Mouse (Mus musculus) limb, embryonic 11.5 days (tissue): ENCODE data around the gene Thumpd3. TPM values are rescaled to one million over a fixed set of nuclear protein-coding genes. Genes with fewer than 3 reads are reported as not detected.

Experiments
- ATAC-seq: fragments of 200-750 bp; cut with Nextera tagmentation; 2 replicates; pipeline ENCODE4 v1.8.0; 2017; ENCODE audit warnings: low read depth; ENCODE audit not compliant: insufficient number of reproducible peaks, low FRiP score, low TSS enrichment
- DNase-seq: peaks from one replicate; pipeline ENCODE4 v3.0.0-alpha.2; 2015; ENCODE audit warnings: low spot score
- H3K27ac ChIP-seq: fragments of 300-500 bp; sonication (generic); replicated peaks from 2 replicates; pipeline ENCODE4 v1.5.1; 2014; ENCODE audit warnings: low read depth, mild to moderate bottlenecking, low read length
- H3K27me3 ChIP-seq: fragments of 300-500 bp; sonication (generic); 2 replicates; pipeline ENCODE4 v1.6.1; 2014; ENCODE audit warnings: mild to moderate bottlenecking, low read length, mixed read lengths; ENCODE audit not compliant: control insufficient read depth, insufficient read depth
- H3K36me3 ChIP-seq: fragments of 300-500 bp; sonication (generic); 2 replicates; pipeline ENCODE4 v1.6.1; 2014; ENCODE audit warnings: mild to moderate bottlenecking, low read length, moderate library complexity, mixed read lengths; ENCODE audit not compliant: control insufficient read depth, insufficient read depth
- H3K4me1 ChIP-seq: fragments of 300-500 bp; sonication (generic); 2 replicates; pipeline ENCODE4 v1.6.1; 2014; ENCODE audit warnings: low read length, mixed read lengths; ENCODE audit not compliant: control insufficient read depth, insufficient read depth
- H3K4me2 ChIP-seq: fragments of 300-500 bp; sonication (generic); 2 replicates; pipeline ENCODE4 v1.6.1; 2014; ENCODE audit warnings: low read depth, mild to moderate bottlenecking, moderate library complexity; ENCODE audit not compliant: severe bottlenecking
- H3K4me3 ChIP-seq: fragments of 300-500 bp; sonication (generic); 2 replicates; pipeline ENCODE4 v1.5.1; 2014; ENCODE audit warnings: low read depth, low read length
- H3K9ac ChIP-seq: fragments of 300-500 bp; sonication (generic); 2 replicates; pipeline ENCODE4 v1.6.1; 2014; ENCODE audit warnings: mild to moderate bottlenecking, low read length
- H3K9me3 ChIP-seq: fragments of 300-500 bp; sonication (generic); 2 replicates; pipeline ENCODE4 v1.6.1; 2016; ENCODE audit warnings: low read length; ENCODE audit not compliant: control insufficient read depth
- WGBS: fragments of 180-500 bp; shearing (Covaris S2); extraction: QIAGEN DNeasy Blood & Tissue Kit; methylation state at CpG from one replicate; pipeline ENCODE4 v1.1.7; 2014; 5-methylcytosine and 5-hydroxymethylcytosine counted together
- polyA plus RNA-seq: library from polyadenylated mRNA; unstranded; fragments of >200 nt; fragmentation: Nextera tagmentation; extraction: Ambion mirVana; gene quantifications from 2 replicates; pipeline ENCODE4 v1.2.1, GENCODE M21; 2014

Gene Thumpd3
- polyA plus RNA-seq, 1 experiment from 2014 or later, result 42.4 TPM

DNA sequence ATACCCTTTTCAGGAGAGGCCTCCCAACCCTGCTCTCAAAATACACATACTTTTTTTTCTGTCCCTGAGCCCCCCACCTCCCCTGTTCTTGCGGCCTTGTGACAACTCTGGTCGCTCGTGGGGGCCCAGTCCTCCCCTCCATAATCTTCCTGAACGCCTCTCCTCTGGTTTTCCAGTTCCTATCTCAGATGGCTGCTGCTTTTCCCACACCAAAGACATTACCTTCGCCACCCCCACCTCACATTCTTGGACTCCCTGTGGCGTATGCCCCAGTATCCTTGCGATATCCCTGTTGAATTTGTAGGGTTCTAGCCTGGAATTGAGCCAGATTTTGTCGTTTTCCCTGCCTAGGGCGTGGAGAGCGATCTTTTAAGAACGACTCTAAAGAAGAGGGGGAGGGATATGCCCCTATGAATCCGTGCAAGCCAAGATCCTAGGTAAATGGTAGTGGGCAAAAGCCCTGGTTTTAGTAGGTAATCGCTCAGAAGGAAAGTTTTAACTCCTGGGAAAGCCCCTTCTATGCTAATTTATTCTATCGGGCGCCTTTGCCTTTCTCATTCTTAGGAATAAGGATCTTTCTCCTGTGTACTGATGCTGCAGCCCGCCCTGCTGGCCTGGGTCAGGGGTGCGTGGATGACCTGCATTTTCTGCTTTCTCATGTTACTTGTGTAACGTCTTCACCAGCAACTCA lies 32.2 kb downstream of the Thumpd3 start:
- peak overlapping the region; percentile 71 for H3K4me2 ChIP-seq
- DNase-seq, result peak; percentile 58
- H3K9ac ChIP-seq, result peak overlapping the region; percentile 99
- ATAC-seq, result no peak
- peaks cover 4% of the 10 kb centered on the region; the same call in 1 of the 2 replicates for H3K4me1 ChIP-seq
- H3K27ac ChIP-seq, result peak overlapping the region; percentile 100
- no peaks in the 10 kb centered on the region for H3K27me3 ChIP-seq
- no peaks in the 10 kb centered on the region for H3K36me3 ChIP-seq
- H3K9me3 ChIP-seq, result no peaks in the 10 kb centered on the region
- peak overlapping the region; percentile 93 for H3K4me3 ChIP-seq
- under 1% methylated on average over 18 of the region's 18 CpGs for WGBS

DNA sequence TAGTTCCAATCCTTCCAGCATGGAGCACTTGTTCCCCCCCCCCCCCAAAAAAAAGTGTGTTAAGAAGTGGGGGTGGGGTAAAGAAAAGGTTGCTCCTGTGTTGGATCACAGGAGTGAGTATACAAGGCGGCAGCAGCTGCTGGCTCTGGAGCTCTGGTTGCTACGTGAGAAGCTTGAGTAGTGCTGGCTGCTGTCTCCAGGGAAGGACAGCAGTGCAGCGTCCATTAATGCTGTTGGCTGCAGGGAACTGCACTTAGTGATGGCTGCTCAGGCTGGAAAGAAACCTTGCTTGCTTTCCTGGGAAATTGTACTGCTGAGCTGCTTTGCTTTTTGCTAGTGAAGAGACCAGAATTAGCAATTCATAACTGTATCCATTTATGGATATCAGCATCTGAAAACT lies 33.5 kb downstream of the Thumpd3 start:
- DNase-seq, result peak; percentile 37
- peak overlapping the region; percentile 93 for H3K4me3 ChIP-seq
- no peak for ATAC-seq
- H3K4me1 ChIP-seq, result peaks cover 3% of the 10 kb centered on the region; the same call in 1 of the 2 replicates
- H3K4me2 ChIP-seq, result peak overlapping the region; percentile 71
- H3K36me3 ChIP-seq, result no peaks in the 10 kb centered on the region
- no peaks in the 10 kb centered on the region for H3K9me3 ChIP-seq
- 0% methylated on average over 3 of the region's 3 CpGs for whole genome bisulfite sequencing
- no peak overlapping the region for H3K27ac ChIP-seq
- no peaks in the 10 kb centered on the region for H3K27me3 ChIP-seq
- 0 out of 2 replicates have a peak overlapping the region, but pooled peaks have one; percentile 32 for H3K9ac ChIP-seq

DNA sequence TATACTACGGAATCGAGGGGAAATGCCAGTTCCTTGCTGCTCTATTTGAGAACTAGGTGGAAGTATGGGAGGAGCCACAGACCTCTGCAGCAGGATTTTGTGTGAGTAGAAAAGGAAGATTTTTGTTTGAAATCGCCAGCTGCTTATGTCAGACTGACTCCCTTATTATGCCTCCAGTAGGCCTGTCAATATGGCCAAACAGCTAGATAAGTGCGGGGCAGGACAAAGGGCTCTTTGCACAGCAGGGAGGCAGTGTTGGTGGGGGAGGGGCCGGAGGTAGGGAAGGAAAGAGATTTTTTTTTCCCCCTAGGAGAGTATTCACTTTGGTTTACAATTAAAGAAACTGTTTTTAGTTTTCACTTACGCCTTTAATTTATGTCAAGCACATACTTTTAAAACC lies 36.2 kb downstream of the Thumpd3 start:
- Histone ChIP-seq H3K4me2 (no peak overlapping the region), H3K4me3 (no peak overlapping the region), H3K27ac (no peak overlapping the region), H3K27me3 (no peaks in the 10 kb centered on the region), H3K4me1 (no peaks in the 10 kb centered on the region), H3K9ac (no peak overlapping the region), H3K9me3 (no peaks in the 10 kb centered on the region), H3K36me3 (no peaks in the 10 kb centered on the region)
- 28% methylated on average over 6 of the region's 6 CpGs for WGBS
- ATAC-seq, result no peak
- no peak for DNase-seq

DNA sequence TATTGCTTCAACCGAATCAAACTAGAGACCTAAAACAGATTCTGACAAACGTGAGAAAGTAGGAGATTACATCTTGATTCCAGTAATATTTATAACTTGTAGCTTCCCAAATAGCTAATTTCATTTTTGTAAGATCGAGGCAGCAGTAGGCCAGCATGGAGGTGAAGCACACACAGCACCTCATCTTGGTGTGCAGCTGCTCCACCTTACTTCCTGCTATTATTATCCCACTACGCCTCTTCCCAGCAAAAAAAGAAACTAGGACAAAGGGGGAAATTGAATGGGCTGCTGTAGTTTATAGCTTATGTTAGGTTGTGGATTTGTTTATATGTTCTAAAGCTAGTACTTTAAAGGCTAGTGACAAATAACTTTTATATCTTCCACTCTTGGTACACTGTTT lies 38.6 kb downstream of the Thumpd3 start:
- H3K9ac ChIP-seq, result no peak overlapping the region
- WGBS, result 80% methylated on average over 4 of the region's 4 CpGs
- no peaks in the 10 kb centered on the region for H3K27me3 ChIP-seq
- no peaks in the 10 kb centered on the region for H3K9me3 ChIP-seq
- H3K4me1 ChIP-seq, result no peaks in the 10 kb centered on the region
- no peak overlapping the region for H3K27ac ChIP-seq
- ATAC-seq (no peak), DNase-seq (no peak)
- H3K36me3 ChIP-seq, result no peaks in the 10 kb centered on the region
- H3K4me3 ChIP-seq, result no peak overlapping the region
- H3K4me2 ChIP-seq, result no peak overlapping the region

DNA sequence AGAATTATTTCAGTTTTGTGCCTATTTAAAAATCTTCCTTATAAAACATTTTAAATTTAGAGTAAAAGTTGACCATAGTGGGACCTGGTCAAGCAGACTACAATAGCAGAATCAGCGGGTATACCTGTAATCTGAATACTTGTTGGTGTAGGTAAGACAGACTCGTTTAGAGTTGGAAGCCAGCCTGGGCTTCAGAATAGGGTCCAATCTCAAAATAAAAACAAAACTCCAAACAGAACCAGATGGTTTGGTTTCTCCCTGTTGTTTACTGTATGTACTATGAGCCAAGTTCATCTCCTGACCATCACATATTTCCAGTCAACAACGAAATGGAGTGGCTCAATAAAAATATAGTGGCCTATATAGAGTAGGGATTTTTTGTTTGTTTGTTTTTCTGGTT lies 47.2 kb downstream of the Thumpd3 start:
- 92% methylated on average over 3 of the region's 3 CpGs for WGBS
- H3K27me3 ChIP-seq, result no peaks in the 10 kb centered on the region
- no peaks in the 10 kb centered on the region for H3K4me1 ChIP-seq
- H3K4me3 ChIP-seq, result no peak overlapping the region
- no peak overlapping the region for H3K9ac ChIP-seq
- no peak for DNase-seq
- H3K4me2 ChIP-seq, result no peak overlapping the region
- H3K27ac ChIP-seq, result no peak overlapping the region
- H3K9me3 ChIP-seq, result no peaks in the 10 kb centered on the region
- no peak for ATAC-seq
- no peaks in the 10 kb centered on the region for H3K36me3 ChIP-seq

DNA sequence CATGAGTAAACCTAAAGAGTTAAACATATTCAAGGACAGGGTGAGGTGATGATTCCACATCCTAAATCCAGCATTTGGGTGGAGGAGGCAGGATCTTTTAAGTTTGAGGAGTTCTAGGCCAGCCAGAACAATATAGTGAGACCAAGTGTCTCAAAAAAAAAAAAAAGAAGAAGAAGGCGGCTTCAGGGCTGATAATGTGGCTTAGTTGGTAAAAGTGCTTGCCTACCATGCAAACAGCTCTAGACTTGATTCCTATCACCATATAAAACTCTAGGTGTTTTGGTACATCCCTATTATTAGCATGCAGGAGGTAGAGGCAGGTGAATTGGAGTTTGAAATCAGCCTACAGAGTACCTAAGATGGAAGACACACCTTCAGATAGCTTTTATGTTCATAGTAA lies 49.5 kb downstream of the Thumpd3 start:
- Histone ChIP-seq H3K4me1 (no peaks in the 10 kb centered on the region), H3K27me3 (no peaks in the 10 kb centered on the region), H3K9me3 (no peaks in the 10 kb centered on the region), H3K9ac (no peak overlapping the region), H3K4me2 (no peak overlapping the region), H3K36me3 (no peaks in the 10 kb centered on the region), H3K4me3 (no peak overlapping the region), H3K27ac (no peak overlapping the region)
- DNase-seq, result no peak
- ATAC-seq, result no peak
- 90% methylated on average over 1 of the region's 1 CpGs for WGBS

DNA sequence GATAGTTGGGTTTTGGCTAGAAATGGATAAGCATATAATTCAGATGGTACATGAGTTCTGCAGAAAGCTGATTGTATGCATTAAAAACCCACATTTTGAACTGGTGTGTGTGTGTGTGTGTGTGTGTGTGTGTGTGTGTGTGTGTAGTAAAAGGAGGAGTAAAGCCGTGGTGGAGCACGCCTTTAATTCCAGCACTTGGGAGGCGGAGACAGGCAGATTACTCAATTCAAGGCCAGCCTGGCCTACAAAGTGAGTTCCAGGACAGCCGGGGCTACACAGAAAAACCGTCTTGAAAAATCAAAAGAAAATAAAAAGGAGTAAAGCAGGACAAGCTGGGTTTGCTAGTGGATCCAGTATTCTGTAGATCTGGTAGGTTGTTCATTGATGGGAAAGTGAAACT lies 51.6 kb downstream of the Thumpd3 start:
- H3K4me3 ChIP-seq, result no peak overlapping the region
- H3K9me3 ChIP-seq, result no peaks in the 10 kb centered on the region
- no peak overlapping the region for H3K4me2 ChIP-seq
- no peaks in the 10 kb centered on the region for H3K4me1 ChIP-seq
- no peaks in the 10 kb centered on the region for H3K27me3 ChIP-seq
- ATAC-seq (no peak), DNase-seq (no peak)
- 92% methylated on average over 5 of the region's 5 CpGs for WGBS
- no peak overlapping the region for H3K9ac ChIP-seq
- H3K27ac ChIP-seq, result no peak overlapping the region
- H3K36me3 ChIP-seq, result no peaks in the 10 kb centered on the region

DNA sequence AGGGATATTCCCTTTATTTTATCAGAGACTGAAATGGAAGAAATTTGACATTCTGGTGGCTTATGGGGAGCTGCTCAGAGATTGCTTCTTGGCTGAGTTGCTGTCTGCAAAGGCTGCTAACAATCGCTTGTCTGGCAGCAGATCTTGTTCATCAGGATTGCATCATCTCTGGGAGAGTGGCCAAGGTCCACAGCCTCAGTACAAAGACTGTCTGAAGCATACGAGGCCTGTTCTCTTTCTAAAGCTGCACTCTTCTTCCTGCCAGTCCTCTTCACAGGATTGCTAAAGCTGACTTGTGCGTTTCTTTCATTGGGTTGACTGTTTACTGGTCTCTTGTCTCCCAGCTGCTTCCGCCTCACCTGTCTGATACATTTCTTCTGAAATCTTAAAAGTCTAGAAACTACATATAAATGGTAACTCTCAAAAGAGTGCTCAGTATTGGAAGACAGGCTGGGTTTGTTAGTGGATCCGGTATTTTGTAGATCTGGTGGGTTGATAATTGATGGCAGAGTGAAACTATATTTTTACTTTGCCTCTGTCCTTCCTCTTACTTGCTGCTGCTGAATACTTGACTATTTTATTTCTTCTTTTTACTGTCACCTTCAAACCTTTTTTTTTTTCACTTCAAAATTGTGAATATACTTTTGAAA lies 53.7 kb downstream of the Thumpd3 start:
- no peak for ATAC-seq
- no peak overlapping the region for H3K27ac ChIP-seq
- H3K4me2 ChIP-seq, result no peak overlapping the region
- no peaks in the 10 kb centered on the region for H3K27me3 ChIP-seq
- H3K4me1 ChIP-seq, result no peaks in the 10 kb centered on the region
- no peak for DNase-seq
- H3K9ac ChIP-seq, result no peak overlapping the region
- H3K36me3 ChIP-seq, result no peaks in the 10 kb centered on the region
- H3K4me3 ChIP-seq, result no peak overlapping the region
- WGBS, result 75% methylated on average over 5 of the region's 5 CpGs
- H3K9me3 ChIP-seq, result no peaks in the 10 kb centered on the region
